Mouse (Mus musculus) spleen, adult 18-20 months (tissue): Measurements from ENCODE around the gene Ctsw.

ENCODE experiments used
- DNase-seq, 2 experiments: peaks; one replicate each; pipeline ENCODE4 v3.0.0; 2022; ENCODE audit warnings: mixed read lengths in 2 of 2

The Ctsw gene

GRCm38 (mm10) chr19:5461411-5461810, 6.9 kb downstream of the Ctsw start:
- no peak for DNase-seq

DNA sequence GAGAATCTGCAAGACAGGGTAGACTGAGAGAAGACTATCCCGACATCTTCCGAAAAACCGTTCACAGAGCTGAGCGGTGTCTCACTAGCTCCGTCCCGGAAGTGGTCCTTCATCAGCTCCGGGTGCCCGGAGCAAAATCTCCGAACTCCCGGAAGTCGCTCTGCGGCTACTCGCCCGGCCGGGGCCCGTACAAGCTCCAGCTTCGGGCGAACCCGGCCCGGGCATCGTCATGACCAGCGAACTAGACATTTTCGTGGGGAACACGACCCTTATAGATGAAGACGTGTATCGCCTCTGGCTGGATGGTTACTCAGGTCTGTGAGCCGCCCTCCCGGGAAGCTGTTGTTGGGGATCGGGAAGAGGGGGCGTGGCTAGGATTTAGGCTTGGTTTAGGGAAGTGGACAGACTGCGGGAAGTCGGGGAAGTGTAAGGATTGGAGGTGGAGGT, 7.8 kb downstream of the Ctsw start, which contains the start of gene Fibp:
TSS of gene Fibp (plus strand) at position 151 of the 447 bp plus-strand sequence.
- peak; percentile 68 to 83 for DNase-seq

DNA sequence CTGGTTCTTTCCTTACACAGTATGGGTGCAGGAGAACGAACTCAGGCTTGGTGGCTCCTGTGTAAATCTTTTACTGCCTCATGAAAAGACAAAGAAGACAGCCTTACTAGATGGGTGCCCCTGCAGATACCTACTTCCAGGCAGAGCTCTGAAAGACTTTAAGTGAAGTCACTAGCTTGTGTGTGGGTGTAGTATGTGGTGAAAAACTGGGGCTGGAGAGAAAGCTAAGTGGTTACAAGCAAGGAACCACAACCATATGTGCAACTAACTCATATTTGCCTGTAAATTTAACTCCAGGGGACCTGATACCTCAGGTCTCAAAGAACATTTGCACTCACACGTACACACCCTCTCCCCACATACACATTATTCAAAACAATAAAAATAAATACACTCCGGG, 8.4 kb downstream of the Ctsw start:
- DNase-seq = no peak

DNA sequence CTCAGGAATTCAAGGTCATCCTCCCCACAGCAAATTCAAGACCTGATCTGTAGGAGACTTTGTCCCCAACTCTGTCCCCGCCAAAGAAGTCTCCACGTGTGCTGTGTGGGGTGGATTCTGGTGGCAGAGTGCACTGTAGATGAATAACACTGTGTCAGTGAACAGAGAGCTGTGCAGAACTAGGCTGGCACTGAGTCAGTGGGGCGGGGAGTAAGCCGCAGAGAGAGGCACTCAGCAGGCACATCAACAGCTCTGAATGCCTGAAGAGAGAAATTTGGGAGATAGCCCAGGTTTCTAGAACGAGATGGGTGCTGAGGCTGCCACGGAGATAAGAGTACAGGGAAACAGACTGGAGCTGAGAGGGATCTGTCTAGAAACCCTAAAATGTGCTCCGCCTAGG, 9.3 kb downstream of the Ctsw start:
- no peak for DNase-seq

DNA sequence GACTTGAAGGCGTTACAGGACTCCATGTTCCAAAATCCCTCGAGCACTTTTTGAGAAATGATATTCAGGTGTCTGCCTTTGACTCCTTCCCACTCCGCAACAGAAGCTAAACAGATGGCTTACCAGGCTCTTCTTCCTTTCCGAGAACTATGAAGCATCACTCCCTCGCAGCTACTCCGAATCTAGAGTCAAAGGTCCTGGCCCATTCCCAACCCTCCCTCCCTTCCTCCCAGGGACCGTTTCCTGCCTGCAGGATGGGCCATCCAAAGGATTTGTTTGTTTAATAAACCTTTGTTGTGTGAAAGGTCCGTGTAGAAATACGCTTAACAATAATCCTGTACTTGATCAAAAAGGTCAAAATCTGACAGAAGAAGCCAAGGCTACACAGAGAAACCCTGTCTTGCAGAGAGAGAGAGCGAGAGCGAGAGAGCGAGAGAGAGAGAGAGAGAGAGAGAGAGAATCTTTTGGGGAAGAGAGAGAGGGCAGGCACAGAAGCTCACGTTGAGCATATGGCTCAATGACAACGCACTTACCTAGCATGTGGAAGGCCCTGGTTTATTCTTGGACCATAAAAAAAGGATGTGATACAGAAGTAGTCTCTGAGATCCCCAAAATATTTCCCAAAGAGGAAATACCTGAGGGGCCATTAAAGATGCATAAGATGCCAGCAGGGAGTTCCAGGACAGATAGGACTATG, 10.4 kb downstream of the Ctsw start, which contains the start of gene Ccdc85b:
TSS of gene Ccdc85b (minus strand) at position 149 of the 697 bp plus-strand sequence.
- DNase-seq = no peak

DNA sequence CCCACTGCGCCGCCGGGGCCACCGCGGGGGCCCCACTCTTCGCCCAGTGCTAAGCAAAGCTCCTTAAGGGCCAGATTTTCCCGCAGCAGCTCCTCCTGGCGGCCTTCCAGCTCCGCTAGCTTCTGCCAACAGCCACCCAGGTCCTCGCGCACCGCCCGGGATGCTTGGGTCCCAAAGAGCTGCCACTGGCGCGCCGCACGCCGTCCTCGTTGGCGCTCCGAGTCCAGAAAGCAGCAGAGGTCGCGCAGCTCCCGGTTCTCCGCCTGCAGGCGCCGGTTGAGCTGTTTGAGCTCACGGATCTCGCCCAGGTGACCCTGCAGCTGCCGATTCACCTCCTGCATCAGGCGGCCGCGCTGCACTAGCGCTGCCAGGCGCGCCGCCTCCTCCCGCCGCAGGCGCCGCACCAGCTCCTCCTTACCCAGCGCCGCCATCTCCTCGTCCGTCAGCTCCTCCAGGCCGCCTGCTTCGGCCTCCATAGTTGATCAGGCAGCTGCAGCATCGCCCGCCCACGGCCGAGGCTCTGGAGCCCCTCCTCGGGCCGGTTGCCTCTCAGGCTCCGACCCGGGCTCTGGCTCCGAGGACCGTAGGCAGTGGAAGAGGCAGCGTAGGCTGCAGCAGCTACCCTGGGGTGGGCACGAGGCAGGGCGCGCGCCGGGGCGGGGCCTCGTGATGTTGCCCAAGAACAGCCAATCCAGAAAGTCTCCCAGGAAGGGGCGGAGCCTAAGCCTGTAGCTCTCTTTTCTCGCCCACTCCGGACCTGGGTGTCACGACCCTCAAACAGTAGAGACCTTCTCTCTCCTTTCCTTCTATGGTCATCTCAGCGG, 11.2 kb downstream of the Ctsw start:
- peak; percentile 87 to 95 for DNase-seq

GRCm38 (mm10) chr19:5456241-5456921, 11.9 kb downstream of the Ctsw start:
- no peak for DNase-seq

DNA sequence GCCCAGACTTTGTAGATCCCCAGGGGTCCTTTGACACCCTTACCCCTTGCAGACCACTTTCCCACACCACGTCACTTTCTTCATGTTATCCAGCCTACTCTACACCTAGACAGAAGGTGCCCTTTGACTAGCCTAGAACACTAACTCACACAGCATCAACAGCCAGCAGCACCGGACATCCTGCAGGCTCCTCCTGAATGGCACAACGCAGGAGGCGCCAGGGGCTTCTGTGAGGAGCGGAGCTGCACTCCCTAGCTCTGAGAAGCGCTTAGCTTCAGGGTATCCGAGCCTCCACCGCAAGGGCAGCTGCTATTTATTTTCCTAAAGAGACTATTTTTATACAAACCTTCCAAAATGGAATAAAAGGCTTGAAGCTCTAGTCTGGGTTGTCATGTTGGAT, 12.7 kb downstream of the Ctsw start:
- no peak for DNase-seq

GRCm38 (mm10) chr19:5455037-5455436, 13.3 kb downstream of the Ctsw start:
- DNase-seq = no peak

DNA sequence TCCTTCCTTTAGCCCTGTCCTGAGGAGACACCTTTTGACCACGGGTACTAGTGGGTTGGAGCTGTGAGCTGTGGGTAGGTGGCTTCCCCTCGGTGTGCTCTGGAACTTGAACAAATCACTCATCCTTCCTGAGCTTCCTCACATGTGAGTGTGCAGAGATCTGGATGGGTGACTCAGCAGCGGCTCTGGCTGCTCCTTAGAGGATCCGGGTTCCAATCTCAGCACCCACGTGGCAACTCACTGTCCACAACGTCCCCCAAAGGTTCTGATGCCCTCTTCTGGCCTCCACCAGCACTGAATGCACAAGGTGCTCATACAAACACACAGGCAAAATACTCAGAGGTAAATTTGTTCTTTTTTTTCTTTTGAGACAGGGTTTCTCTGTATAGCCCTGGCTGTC, 16.5 kb downstream of the Ctsw start:
- no peak for DNase-seq

GRCm38 (mm10) chr19:5449673-5450072, 18.6 kb downstream of the Ctsw start:
- DNase-seq = no peak

- no peak for DNase-seq
Observed at GRCm38 (mm10) chr19:5448354-5449150, 19.8 kb downstream of the Ctsw start.

DNA sequence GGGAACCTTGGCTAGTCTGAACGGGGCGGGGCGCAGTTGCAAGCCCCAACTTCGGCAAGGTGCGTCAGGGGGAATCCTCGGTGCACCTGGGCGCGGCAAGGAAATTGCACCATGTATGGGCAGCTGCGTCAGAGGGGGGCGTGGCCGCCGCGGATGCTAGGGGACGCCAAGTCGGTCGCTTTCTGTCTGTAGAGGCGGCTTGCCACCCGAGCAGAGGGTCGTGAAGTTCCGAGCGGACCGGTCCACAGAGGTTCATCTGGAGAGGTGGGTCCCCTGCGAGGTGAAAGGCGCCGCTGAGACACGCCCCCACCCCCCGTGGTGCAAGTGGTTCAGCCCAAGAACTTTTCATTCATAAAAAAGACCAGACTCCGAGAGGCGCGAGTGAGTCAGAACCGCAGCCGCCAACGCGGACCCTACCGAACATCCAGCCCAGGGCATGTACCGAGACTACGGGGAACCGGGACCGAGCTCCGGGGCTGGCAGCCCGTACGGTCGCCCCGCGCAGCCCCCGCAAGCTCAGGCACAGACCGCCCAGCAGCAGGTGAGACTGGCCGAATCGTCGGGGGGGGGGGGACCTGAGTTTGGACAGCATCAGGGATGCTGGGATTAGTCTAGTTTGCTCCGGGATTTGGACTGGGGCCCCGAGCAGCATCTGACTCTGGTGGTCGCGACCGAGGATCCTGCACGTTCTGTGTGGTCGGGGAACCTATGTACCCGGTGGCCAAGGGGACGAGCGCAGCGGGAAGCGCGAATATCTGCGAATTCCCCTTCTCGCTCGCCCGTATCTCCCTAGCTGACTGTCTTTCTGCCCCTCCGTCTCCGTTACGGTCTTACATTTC, 20.6 kb downstream of the Ctsw start, which contains the start of gene Fosl1:
TSS of gene Fosl1 (plus strand) at position 33 of the 839 bp plus-strand sequence.
- peak; percentile 66 to 80 for DNase-seq

GRCm38 (mm10) chr19:5445747-5446146, 22.6 kb downstream of the Ctsw start:
- no peak for DNase-seq

DNA sequence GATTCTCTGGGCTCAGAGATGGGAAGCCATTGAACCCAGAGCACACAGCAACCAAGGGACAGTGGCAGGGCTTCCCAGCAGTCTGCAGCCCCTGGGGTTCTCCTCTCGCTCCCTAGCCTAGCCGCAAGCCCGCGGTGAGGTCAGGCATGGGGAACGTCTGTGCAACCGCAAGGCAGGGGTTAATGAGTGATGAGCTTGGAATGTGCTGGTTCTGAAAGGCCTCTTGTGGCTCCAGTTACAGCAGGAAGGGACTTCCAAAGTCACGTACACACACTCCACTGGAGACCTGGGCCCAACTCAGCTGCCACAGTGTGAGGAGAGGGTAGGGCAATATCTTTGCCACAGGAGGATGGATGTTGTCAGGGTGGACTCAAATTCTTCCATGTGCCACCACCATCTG, 23.4 kb downstream of the Ctsw start:
- DNase-seq = no peak

DNA sequence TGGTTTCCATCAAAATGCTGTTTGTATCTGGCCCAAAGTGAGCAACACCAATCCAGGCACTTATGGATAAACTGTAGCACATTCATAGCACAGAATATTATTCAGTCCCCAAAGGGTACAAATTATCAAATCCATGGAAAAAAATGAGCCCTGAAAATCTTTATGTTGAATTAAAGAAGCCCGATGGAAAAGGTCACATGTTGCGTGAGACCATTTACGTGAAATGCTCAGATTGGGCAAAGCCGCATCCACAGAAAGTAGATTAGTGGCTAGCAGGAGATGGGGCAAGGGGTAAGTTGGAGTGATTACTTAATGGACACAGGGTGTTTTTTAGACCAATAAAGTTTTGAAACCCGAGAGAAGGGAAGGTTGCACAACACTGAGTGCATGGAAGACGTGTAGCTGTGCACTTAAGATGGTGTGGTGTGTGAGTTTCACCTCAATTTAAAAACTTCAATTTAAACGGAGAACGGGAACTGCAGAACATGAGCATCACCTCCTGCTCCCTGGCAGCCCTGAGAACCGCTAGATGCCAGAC, 23.9 kb downstream of the Ctsw start:
- DNase-seq = no peak

DNA sequence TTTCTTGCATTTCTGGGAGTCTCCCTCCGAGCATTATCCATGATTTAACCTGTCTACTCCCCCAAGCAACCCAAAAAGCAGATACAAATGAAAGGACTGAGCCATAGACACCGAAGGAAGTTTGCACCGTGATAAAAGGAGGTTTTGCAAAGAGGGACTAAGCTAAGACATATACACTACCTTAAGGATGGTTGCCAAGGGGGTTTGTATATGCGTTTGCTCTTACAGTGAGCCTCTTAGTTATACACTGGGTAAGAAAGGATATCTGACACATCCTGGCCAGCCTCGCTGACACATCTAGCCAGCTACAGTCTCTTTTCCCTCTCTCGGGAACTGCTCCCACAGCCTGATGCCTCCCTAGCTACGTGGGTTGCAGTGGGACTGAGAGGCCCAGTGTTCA, 34.4 kb downstream of the Ctsw start:
- DNase-seq = no peak

- DNase-seq = peak in 1 of 2 experiments; percentile 46
Observed at GRCm38 (mm10) chr19:5432992-5433852, 35.1 kb downstream of the Ctsw start.

DNA sequence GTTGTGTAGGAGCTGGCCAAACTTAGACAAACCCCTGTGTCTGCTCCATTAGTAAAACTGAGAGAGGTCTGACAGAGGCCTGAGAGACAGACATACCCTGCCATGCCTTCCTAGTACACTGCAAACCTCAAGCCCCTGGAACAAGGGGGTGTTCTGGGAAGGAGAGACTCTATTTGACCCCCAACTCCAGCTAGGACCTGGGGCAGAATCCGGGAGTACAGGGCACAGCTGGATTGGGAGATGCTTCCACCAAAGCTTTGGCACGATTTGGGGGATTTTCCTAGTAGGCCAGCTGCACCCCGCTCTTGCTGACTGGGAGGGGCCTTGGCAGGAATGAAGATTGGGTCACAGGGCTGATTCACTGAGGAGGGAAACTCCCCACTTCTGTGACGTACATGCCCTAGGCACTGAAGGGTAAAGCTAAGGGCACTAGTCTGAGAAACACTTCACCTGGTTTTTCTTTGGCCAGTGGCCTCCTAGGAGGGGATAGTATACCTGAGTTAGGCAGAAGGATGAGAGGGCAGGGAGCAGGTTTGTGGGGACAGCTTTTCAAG, 36.3 kb downstream of the Ctsw start:
- DNase-seq = no peak

DNA sequence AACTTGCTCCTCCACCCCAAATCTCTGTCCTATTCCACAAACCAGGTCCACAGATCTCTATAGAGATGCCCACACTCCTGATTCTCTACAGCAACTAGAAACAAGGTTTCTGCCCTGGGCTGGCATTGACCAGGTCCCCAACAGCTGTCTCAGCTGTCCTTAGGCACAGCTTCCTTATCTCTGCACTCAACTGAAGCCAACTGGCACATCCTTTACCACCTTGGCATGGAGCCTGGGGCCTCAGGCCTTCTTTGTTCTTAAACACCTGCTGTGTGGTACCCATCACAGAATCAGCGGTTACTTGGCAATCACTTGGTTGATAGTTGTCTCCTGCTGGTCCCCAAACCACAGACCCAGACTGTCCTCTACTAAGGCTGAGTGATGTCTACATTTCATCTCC, 37.9 kb downstream of the Ctsw start:
- no peak for DNase-seq
